Mouse (Mus musculus): ENCODE data around the gene Abhd15.

The Abhd15 gene

DNA sequence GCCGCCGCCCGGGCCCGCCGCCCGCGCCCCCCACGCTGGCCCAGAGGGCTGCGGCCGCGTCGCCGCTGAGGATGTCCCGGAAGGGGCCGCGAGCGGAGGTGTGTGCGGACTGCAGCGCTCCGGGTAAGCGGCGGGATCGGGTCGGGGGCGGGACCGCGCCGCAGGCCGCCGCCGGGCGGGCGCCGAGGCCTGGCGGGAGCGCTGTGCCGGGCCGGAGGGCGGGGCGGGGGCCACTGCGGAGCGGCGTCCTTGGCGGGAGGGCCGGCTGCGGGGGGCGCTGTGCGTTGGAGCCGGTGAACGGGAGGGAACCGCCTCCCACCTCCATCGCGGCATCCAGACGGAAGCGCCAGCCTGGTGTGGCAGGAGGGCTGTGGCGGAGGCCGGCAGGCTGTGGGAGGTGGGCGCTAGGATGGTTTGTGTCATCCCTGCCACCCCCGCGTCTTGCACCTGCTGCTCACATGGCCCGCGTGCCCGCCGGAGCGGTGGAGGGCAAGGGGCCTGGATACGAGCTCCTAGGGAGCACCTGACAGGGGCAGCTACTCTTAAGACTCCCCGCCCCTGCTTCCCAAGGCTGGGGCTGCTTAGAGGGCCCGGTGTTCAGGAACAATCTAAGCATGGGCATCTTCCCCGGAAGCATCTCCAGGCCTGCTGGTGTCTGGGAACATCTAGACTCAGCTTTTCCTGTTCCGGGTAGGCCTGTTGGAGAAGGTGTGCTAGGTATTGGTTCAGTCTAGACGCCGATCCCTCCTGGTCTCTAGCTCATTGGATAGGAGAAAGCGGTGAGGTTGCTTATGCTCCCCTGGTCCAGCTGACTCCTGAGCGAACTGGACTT is 21.2 kb upstream of the Abhd15 start, which contains the start of gene Git1:
Git1 (plus strand) TSS at position 51 of the 832 bp plus-strand sequence.
- in situ Hi-C loops (cut with MseI, MboI) = no loop called here

DNA sequence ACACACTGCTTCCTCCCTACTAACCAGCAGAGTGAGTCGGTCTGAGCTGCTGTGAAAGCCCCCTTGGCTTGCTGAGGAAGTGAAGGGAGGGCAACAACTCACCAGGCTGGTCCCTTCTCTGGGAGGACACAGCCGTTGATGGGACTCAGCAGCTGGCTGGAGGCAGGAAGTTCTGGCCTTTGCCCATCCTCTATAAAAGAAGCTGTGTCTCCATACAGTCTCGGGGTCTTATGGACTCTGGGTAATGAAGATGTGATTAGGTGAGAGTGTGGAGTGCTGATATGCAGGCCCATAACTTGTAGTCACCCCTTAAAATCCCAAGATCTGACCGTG is 20.6 kb upstream of the Abhd15 start:
- in situ Hi-C loops (cut with MseI, MboI) = no loop called here

DNA sequence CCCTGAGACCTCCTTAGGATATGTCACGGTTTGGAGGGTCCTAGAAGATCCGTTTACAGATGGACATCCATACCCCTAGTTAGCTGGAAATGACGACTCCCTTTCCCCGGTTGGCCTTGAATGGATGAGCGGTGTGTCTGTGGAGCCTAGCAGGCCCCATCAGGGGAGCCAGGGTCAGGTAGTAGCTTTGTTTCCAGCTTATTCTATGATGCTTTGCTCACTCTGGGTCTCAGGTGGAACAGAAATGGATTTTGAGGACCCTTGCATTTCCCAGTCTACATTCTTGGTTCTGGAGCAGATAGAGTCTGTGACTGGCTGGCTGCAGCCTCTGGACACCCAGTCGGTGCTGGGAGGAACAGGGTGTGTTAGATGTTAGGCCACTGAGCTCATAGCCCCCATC is 20.1 kb upstream of the Abhd15 start:
- in situ Hi-C loops (cut with MseI, MboI) = no loop called here

DNA sequence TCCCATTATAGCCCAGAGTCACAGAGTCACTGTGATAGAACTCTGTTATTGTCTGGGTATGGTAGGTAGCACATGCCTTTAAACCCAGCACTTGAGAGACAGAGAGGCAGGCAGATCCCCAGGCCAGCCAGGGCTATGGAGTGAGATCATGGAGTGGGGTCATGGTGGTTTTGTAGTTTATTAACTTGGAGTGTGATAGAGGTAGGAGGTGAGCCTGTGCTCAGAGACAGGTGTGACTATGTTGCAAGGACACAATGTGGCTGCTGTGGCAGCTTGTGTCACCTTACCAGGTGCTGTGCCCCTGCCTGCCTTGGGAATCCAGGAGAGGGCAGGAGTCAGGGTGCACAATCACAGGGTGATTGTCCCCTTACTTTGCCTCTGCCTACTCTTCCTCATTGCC is 19.4 kb upstream of the Abhd15 start:
- in situ Hi-C loops (cut with MseI, MboI) = no loop called here

DNA sequence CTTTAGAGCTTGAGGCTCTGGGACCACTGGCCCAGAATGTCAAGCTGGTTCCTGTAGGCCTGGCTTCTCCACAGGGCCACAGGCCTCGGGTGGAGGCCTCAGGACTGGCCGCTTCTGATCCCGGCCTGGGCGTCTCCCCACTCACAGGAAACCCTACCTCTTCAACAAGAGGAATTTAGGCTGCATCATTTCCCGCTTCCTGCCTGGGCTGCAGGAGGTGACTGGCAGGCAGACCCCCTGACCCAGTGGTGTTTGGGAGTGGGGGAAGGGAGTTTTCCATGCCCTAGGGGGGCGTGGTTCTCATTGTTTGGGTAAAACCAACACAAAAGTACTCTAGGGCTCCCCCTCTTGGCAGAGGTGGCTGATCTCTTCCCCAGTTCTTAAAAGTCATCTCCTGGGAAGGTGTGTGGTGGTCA is 17.6 kb upstream of the Abhd15 start:
- in situ Hi-C loops (cut with MseI, MboI) = no loop called here

DNA sequence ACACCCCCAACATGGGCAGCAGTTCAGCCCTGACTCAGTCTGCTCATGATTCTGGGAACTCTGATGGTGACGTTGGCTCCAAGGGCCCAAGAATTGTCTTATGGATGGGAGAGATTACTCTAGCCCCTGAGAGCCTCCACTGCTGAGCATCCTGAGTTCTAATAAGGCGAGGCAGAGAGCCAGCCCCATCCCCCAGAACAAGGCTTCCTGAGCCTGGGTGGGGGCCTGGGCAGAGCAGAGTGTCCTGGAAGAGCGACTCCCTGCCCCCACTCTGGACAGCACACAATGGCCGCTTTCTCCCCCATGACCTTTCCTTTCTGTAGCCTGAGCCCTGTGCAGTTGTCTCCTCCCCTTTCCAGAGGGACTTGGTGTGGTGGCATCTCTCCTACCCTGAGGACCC is 17.1 kb upstream of the Abhd15 start:
- in situ Hi-C loops (cut with MseI, MboI) = no loop called here

DNA sequence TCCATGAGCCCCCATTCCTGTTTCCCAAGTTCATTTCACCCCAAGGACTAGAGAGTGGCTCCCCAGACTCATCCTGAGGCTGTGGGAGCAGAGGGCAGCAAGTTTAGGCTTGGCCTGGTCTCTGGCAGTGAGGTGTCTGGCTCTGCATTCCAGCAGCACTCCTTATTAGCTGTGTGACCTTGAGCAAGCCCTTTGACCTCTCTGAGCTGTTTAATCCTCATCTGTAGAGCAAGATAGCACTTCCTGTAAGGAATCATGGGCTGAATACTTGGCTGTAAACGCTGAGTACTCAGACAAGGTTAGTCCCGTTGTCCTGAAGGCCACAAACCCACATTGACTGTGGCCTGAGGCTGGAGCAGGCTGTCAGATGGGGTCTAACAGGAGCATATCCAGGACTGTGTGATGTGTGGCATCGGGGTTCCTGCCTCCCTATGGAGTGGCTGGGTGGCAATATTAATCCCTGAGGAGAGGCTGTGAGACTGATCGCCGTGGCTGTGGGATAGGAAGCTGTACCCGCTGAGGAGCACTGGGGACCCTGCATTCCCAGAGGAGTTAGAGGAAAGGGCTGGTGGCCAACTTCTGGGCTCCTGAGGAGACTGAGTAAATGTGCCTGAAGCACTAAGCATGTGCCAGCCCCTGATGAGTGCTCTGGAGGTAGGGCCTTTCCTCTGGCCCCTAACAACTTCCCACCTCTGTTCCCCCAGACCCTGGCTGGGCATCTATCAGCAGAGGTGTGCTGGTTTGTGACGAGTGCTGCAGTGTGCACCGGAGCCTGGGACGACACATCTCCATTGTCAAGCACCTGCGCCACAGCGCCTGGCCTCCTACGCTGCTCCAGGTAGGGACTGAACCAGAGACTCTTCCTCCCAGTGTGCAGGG is 16.4 kb upstream of the Abhd15 start:
- in situ Hi-C loops (cut with MseI, MboI) = no loop called here

DNA sequence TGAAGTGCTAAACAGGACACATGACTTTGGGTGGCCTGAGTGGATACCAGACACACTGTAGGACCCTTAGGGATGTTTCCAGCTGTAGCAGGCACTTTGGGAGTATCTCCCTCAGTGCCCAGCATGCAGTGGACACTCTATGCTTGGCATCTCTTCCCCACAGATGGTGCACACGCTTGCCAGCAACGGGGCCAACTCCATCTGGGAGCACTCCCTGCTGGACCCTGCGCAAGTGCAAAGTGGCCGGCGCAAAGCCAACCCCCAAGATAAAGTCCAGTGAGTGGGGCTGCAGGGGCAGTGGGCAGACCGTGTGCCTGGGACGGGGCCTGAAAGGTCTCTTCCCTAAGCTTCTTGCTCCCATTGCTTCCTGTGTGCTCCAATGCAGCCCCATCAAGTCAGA is 15.6 kb upstream of the Abhd15 start:
- in situ Hi-C loops (cut with MseI, MboI) = no loop called here

DNA sequence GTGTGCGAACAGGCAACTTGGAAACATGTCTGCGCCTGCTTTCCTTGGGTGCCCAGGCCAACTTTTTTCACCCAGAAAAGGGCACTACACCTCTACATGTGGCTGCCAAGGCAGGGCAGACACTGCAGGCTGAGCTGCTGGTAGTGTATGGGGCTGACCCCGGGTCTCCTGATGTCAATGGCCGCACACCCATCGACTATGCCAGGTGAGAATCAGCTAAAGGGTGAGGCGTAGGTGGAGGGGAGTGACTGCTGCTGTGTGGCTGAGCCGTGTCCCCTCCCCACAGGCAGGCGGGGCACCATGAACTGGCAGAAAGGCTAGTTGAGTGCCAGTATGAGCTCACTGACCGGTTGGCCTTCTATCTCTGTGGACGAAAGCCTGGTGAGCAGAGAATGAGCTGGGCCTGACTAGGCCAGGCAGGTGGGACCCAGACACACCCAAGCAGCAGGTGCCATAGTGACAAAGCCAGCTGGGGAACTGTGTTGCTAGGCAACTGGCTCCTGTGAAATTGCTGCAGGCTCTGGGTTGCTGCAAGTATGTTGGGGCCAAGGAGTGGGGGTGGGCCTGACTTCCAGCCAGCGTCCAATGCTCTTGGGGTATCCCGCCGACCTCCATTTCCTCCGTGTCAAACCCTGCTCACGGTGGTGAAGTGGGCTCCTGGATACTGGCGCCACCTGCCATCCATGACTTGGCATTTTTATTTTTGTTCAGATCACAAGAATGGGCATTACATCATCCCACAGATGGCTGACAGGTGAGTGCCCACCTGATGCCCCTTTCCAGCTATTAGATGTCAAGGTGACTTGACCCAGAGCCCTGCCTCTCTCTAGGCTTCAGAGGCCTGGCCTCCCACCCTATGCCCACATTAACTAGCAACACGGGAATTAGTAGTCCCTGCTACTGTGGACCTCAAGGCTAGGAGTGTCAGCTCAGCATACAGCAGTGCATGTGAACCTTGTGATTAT is 14.3 kb upstream of the Abhd15 start:
- in situ Hi-C loops (cut with MseI, MboI) = no loop called here

DNA sequence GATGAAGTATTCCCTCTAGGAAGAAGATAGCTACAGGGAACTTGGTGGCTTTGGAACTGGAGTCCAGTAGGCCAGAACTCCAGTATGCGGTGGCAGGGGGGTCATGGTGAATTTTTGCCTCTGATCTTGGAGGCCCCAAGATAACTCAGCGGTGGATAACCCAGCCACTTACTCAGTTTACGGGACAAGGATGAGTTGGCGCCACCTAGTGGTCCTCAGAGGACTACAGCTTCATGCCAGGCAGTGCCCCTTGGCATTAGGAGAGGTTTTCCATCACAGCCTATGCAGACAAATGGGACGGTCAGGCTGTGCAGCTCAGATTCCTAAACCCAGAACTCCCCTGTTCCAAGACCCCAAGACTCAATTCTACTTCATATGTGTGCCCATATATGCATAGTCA is 13.5 kb upstream of the Abhd15 start:
- in situ Hi-C loops (cut with MseI, MboI) = no loop called here

DNA sequence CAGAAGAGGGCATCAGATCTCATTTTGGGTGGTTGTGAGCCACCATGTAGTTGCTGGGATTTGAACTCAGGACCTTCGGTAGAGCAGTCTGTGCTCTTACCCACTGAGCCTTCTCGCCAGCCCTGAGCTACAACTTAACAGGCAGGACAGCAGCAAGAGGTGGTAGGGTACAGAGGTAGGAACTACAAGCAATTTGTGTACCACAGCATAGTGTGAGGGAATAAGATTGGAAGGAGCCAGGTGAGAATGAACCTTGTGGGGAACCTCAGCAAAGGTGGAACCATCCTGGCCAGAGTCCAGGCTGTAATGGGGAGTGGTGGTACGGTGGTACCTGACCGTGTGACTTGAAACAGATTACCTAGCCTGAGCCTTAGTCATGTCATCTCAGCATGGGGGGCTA is 12.9 kb upstream of the Abhd15 start:
- in situ Hi-C loops (cut with MseI, MboI) = no loop called here

DNA sequence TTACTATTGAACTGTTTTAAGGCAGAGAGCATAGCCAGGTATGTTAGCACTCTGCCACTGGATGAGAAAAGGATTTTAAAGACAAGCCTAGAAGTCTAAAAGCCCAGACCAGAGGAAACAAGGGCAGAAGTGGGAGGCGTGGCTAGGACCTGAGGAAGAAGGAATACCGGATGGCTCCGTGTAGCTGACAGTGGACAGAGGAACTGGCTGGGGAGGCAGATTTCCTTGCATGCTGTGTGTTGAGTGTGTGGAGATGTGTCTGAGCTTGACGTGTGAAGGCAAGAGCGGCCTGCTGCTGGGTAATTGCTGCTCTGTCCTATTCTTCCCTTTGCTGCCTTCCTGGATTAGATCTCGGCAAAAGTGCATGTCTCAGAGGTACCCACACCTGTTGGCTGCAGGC is 12.4 kb upstream of the Abhd15 start:
- in situ Hi-C loops (cut with MseI, MboI) = no loop called here

DNA sequence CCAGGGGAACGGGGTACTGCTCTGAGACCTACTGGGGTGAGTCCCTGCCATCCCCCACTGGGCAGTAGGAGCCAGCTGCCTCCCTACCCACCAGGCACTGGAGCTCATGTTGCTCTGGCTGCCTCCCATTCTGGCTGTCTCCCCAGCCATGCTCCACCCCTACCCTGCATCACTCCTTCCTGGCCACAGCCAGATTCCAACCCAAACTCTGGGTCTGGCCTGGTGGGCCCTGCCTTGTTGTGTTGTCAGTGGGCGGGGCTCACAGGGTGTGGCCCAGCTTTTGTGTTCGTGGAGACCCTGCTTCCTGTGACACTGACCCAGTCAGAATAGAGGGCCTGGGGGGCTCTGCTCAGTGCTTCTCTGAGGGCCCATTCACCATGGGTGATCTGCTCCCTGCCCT is 11.4 kb upstream of the Abhd15 start:
- in situ Hi-C loops (cut with MseI, MboI) = no loop called here

DNA sequence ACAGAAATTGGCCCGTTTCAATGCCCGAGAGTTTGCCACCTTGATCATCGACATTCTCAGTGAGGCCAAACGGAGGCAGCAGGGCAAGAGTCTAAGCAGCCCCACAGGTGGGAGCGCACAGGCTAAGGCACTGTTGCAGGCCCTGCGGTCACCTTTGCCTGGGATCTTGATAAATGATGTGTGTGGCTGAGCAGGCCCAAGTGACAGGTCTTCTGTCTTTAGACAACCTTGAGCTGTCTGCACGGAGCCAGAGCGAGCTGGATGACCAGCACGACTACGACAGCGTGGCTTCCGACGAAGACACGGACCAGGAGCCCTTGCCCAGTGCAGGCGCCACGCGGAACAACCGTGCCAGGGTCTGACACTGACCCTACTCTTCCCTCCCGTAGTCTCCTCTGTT is 10.5 kb upstream of the Abhd15 start:
- in situ Hi-C loops (cut with MseI, MboI) = no loop called here

DNA sequence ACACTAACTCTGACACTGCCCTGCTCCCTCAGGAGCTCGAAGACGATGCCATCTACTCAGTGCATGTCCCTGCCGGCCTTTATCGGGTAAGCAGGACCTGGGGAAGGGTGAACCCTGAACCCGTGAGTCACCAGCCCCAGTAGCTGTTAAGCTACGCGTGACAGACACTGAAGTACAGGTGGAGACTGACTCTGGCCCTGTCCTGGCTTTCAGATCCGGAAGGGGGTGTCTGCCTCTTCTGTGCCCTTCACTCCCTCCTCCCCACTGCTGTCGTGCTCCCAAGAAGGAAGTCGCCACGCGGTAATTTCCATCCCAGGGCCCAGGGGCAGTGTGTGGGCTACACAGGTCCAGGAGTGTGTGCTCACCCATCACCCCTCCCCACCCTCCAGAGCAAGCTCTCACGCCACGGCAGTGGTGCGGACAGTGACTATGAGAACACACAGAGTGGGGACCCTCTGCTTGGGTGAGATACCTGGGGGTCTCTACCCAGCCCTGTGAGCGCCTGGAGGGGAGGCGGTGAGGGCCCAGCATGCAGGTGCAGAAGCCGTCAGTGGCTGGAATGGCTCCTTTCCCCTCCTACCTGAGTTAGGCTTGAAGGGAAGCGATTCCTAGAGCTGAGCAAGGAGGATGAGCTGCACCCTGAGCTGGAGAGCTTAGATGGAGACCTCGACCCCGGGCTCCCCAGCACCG is 9.5 kb upstream of the Abhd15 start:
- in situ Hi-C loops (cut with MseI, MboI) = no loop called here

DNA sequence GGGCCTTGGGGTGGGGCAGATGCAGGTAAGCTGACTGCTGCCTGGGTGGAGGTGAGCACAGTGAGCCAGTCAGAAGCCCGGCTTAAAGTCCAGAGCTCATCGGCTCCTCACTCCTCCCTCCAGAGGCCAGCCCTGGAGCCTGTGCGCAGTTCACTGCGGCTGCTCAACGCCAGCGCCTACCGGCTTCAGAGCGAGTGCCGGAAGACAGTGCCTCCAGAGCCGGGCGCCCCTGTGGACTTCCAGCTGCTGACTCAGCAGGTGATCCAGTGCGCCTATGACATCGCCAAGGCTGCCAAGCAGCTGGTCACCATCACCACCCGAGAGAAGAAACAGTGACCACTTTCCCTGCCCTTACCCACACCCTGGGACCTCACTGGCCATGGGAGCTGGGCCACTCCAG is 8.6 kb upstream of the Abhd15 start:
- in situ Hi-C loops (cut with MseI, MboI) = no loop called here

DNA sequence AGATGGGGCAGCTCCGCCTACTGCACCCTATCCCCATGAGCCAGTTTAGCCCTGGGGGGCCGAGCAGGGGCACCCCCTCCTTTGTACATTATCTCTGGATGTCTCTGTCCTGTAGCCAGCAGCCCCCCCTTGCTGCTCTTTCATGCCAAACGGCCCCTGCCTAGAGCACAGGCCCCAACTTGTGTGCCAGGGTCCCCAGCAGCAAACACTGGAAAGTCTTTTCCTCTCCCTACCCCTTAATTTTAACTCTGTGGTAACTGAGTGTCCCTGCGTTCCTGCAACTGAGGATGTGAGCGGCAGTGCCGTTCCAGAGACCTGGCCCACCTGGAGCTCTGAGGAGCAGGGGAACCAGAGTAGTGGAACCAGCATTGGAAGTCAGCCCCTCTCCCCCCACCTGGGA is 8.0 kb upstream of the Abhd15 start:
- in situ Hi-C loops (cut with MseI, MboI) = no loop called here

DNA sequence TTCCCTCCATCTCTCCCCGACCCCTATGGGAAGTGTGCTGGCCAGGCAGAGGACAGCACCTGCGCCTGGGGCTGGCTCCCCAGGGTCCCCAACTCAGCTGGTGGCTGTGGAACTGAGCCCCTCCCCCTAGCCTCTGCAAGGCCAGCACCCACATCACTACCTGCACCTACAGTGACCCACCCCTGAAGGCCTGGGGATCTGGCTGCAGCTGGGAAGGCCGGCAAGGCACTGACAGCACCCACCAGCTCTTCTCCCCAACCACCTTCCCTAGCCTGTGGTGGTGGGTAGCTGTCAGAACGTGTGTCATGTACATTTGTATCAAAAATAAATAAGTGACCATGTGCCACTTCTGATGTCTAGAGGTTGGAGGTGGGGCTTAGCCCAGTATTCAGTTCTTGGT is 7.5 kb upstream of the Abhd15 start:
- in situ Hi-C loops (cut with MseI, MboI) = no loop called here

DNA sequence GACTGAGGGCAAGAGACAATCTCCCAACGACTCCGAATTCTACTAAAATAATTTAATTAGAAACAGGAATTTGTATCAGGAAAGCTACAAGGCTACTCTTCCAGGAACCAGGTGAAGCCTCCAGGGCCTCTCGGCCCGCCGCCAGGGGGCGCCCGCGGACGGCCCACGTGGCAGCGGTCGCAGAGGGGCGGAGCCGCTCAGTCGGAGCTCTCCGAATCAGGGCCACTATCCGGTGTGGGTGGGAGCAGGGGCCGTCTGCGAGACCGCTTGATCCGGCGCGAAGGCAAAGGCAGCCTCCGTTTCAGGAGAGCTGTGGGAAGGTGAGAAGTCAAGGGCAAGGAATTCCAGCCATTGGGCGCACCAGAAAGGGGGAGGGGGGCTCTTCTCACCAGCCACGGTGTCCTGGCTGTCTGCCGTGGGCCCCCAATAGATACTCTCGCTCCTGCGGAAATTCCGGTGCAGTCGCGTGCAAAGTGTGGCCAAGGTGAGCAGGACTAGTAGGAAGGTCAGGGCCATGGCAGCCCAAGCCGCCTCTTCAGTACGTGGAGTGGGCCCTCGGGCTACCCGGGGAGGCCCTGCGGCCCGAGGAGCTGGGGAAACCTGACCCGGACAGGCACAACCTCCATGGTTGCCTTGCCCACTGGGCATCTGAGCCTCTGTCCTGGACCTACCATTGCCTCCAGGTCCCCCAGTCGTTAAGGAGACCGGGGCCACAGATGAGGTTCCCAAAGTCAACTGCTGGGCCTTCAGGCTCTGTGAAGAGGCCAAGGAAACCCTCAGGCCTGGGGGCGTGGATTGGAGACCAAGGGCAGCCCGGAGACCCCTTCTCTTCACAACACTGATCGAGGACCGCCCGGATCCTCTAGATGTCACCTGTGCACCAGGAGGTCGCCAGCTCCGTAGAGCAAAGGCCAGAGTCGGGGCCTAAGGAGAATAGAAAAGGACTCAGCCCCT is 6.6 kb upstream of the Abhd15 start:
- in situ Hi-C loops (cut with MseI, MboI) = no loop called here

DNA sequence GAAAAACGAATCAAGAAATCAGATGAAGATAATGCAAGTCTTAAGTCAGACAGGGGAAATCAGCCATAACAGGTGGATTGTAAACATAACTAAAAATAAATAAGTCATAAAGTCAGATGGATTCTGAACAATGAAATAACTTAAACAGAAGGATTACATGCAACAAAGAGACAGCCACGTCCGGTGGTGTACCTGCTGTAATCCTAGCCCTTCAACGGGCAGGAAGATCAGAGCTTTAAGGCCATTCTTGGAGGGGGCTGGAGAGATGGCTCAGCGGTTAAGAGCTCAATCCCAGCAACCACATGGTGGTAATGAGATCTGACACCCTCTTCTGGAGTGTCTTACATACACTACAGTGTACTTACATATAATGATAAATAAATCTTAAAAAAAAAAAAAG is 3.6 kb upstream of the Abhd15 start:
- in situ Hi-C loops (cut with MseI, MboI) = no loop called here

All from mouse trophoblast stem cell (cell line).